Mouse (Mus musculus) embryonic facial prominence, embryonic 12.5 days (tissue): ENCODE measurements at regions not wholly inside any gene's neighbourhood (a gene's known extent, or its start where the extent isn't known, plus 50 kb on each side); places are given as distances from the start of the nearest gene placed in this dataset.

Experiments used
- ATAC-seq: fragments of 200-750 bp; cut with Nextera tagmentation; 2 replicates; pipeline ENCODE4 v1.8.0; 2017; ENCODE audit not compliant: insufficient number of reproducible peaks, insufficient read depth, low FRiP score, low TSS enrichment
- H3K27ac ChIP-seq: fragments of 300-500 bp; sonication (generic); 2 replicates; pipeline ENCODE4 v1.5.1; 2016; ENCODE audit warnings: mild to moderate bottlenecking
- H3K27me3 ChIP-seq: fragments of 300-500 bp; sonication (generic); 2 replicates; pipeline ENCODE4 v1.6.1; 2016; ENCODE audit warnings: mild to moderate bottlenecking, moderate library complexity
- H3K36me3 ChIP-seq: fragments of 300-500 bp; sonication (generic); 2 replicates; pipeline ENCODE4 v1.6.1; 2016; ENCODE audit warnings: mild to moderate bottlenecking
- H3K4me1 ChIP-seq: fragments of 300-500 bp; sonication (generic); 2 replicates; pipeline ENCODE4 v1.6.1; 2016
- H3K4me2 ChIP-seq: fragments of 300-500 bp; sonication (generic); replicated peaks from 2 replicates; pipeline ENCODE4 v1.6.1; 2016; ENCODE audit warnings: mild to moderate bottlenecking, moderate library complexity
- H3K4me3 ChIP-seq: fragments of 300-500 bp; sonication (generic); 2 replicates; pipeline ENCODE4 v1.5.1; 2016; ENCODE audit warnings: mild to moderate bottlenecking
- H3K9ac ChIP-seq: fragments of 300-500 bp; sonication (generic); 2 replicates; pipeline ENCODE4 v1.6.1; 2016; ENCODE audit warnings: mild to moderate bottlenecking, moderate library complexity
- H3K9me3 ChIP-seq: fragments of 300-500 bp; sonication (generic); 2 replicates; pipeline ENCODE4 v1.6.1; 2016; ENCODE audit warnings: mild to moderate bottlenecking, moderate library complexity
- WGBS: fragments of 180-500 bp; shearing (Covaris S2); methylation state at CpG from one replicate; pipeline ENCODE4 v1.1.7; 2016; 5-methylcytosine and 5-hydroxymethylcytosine counted together

DNA sequence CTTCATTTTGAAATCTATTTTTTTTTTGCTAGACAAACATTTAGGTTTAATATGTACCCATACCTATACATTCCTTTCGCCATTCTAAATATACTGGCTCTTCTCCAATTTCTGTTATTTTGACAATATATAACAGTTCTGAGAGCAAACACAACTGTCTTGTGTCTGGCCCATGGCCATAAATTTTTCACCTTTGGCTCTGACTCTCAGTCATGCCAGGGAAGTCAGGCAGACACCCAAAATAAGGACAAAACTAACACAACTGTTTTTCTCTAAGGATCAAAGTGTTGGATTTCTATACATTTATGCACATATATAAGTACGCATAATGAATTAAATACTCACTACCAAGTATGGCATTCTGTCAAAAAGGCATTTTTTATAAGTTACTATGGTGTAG, 331.3 kb downstream of the Gja1 start:
- Histone ChIP-seq H3K9ac (no peak overlapping the region), H3K4me1 (no peaks in the 10 kb centered on the region), H3K27me3 (no peaks in the 10 kb centered on the region), H3K27ac (no peak overlapping the region), H3K36me3 (no peaks in the 10 kb centered on the region), H3K4me3 (no peak overlapping the region), H3K9me3 (no peaks in the 10 kb centered on the region), H3K4me2 (no peak overlapping the region)
- WGBS: 93% methylated on average over 2 of the region's 2 CpGs
- no peak for ATAC-seq

- no peak overlapping the region for H3K9ac ChIP-seq
- ATAC-seq: no peak
- no peaks in the 10 kb centered on the region for H3K36me3 ChIP-seq
- H3K4me3 ChIP-seq: no peak overlapping the region
- no peak overlapping the region for H3K27ac ChIP-seq
- WGBS: 80% methylated on average over 1 of the region's 1 CpGs
- no peak overlapping the region for H3K4me2 ChIP-seq
- no peaks in the 10 kb centered on the region for H3K9me3 ChIP-seq
- H3K27me3 ChIP-seq: no peaks in the 10 kb centered on the region
- no peaks in the 10 kb centered on the region for H3K4me1 ChIP-seq
These were observed 331.8 kb downstream of the Gja1 start for GRCm38 (mm10) chr10:56708886-56709285.

DNA sequence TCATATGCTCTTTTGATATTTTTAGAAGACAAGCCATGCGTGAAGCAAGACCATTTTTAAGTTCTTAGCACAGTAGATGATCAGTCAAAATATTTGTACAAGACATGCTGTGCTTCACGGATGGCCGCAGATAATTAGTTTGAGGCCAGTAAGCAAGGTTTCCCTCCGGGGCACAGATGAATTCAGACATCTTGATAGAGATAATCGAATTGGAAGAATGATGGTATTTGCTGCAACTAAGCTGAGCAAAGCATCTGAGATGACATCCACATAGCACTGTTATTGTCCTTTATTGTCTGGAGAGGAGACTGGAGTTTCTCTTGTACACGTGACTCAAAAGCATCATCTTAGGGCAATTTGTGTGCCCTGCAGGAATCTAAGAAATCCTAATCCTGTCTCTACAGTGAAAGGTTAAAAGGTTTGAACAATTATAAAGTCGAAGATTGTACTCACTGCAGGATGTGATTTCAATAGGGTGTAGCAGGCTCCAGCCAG, 335.5 kb downstream of the Gja1 start:
- Histone ChIP-seq H3K4me1 (no peaks in the 10 kb centered on the region), H3K9ac (no peak overlapping the region), H3K9me3 (no peaks in the 10 kb centered on the region), H3K27ac (no peak overlapping the region), H3K27me3 (no peaks in the 10 kb centered on the region), H3K36me3 (no peaks in the 10 kb centered on the region), H3K4me3 (no peak overlapping the region), H3K4me2 (no peak overlapping the region)
- 30% methylated on average over 7 of the region's 7 CpGs for WGBS
- ATAC-seq: peak; percentile 35; the same call in 1 of the 2 replicates

DNA sequence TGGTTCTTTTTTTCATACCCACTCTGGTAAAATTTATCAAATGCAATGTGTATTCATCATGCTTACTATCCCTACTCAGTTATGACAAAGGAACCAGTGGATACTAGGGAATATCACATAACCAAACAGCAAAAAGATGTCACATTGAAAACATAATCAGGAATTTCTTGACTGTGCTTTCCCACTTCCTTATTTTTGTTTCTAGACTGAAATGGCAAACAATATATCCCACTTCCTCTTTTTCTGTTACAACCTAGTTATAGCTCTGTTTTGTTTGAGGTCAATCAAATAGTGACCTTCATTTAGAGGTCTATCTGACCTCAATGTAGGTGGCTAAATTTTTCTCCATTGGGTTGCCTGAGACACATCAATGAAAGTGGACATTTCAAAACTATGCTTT, 359.9 kb downstream of the Gja1 start:
- ATAC-seq: no peak
- no peaks in the 10 kb centered on the region for H3K9me3 ChIP-seq
- H3K27ac ChIP-seq: no peak overlapping the region
- H3K4me1 ChIP-seq: no peaks in the 10 kb centered on the region
- no peak overlapping the region for H3K9ac ChIP-seq
- H3K36me3 ChIP-seq: no peaks in the 10 kb centered on the region
- no peak overlapping the region for H3K4me2 ChIP-seq
- no peaks in the 10 kb centered on the region for H3K27me3 ChIP-seq
- H3K4me3 ChIP-seq: no peak overlapping the region

- H3K9me3 ChIP-seq: no peaks in the 10 kb centered on the region
- 42% methylated on average over 3 of the region's 3 CpGs for WGBS
These were observed 362.5 kb downstream of the Gja1 start for GRCm38 (mm10) chr10:56739621-56740020.

DNA sequence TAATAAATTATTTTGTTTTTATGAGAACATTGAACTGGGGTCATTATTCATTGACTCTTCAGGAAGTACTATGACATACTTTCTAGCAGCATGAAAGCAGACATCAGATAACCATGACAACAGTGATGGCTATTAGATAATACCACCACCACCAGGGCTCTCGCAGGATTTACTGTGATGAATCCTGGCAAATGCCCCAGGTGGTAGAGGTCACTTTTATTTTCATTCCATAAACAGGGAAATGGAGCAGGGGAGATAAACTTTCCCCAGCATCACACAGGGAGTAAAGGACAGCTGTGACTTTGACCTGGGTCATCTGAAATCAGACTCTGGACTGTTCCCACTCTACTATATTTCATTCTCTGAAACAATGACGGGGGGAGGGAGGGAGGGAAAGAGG, 375.0 kb downstream of the Gja1 start:
- no peaks in the 10 kb centered on the region for H3K27me3 ChIP-seq
- 58% methylated on average over 2 of the region's 2 CpGs for WGBS
- no peaks in the 10 kb centered on the region for H3K4me1 ChIP-seq
- H3K4me2 ChIP-seq: no peak overlapping the region
- ATAC-seq: no peak
- no peaks in the 10 kb centered on the region for H3K9me3 ChIP-seq
- no peak overlapping the region for H3K27ac ChIP-seq
- no peak overlapping the region for H3K9ac ChIP-seq
- H3K4me3 ChIP-seq: no peak overlapping the region
- no peaks in the 10 kb centered on the region for H3K36me3 ChIP-seq

More at GRCm38 (mm10) chr10:56739621-56740020, 362.5 kb downstream of the Gja1 start:
- Histone ChIP-seq H3K27me3 (no peaks in the 10 kb centered on the region), H3K9ac (no peak overlapping the region), H3K4me1 (no peaks in the 10 kb centered on the region), H3K27ac (no peak overlapping the region), H3K4me3 (no peak overlapping the region), H3K4me2 (no peak overlapping the region), H3K36me3 (no peaks in the 10 kb centered on the region)
- ATAC-seq: no peak

DNA sequence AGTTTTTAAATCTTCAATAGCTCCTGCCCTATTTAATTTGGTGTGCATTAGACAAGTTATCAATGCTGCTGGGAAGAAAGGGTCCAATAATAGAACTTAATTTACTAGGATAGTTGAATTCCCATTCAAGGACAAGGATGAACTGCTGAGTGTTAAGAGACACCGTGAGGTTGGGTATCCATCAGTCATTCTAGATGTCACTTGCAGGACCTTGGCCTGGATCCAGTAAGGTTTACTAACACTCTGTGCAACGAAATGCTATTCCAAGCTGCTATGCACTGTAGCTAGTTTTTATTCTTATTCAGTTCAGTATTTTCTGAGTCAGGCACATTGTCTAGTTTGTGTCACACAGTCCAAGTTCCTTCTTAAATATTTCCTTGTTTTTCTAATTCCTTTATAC, 376.4 kb downstream of the Gja1 start:
- no peak overlapping the region for H3K27ac ChIP-seq
- no peaks in the 10 kb centered on the region for H3K36me3 ChIP-seq
- H3K9me3 ChIP-seq: no peaks in the 10 kb centered on the region
- H3K4me2 ChIP-seq: no peak overlapping the region
- H3K4me3 ChIP-seq: no peak overlapping the region
- ATAC-seq: no peak
- no peaks in the 10 kb centered on the region for H3K27me3 ChIP-seq
- 91% methylated on average over 2 of the region's 2 CpGs for WGBS
- no peaks in the 10 kb centered on the region for H3K4me1 ChIP-seq
- H3K9ac ChIP-seq: no peak overlapping the region

GRCm38 (mm10) chr10:56754546-56755175, 377.5 kb downstream of the Gja1 start:
- H3K4me3 ChIP-seq: no peak overlapping the region
- H3K36me3 ChIP-seq: no peaks in the 10 kb centered on the region
- ATAC-seq: no peak
- no peaks in the 10 kb centered on the region for H3K27me3 ChIP-seq
- H3K4me2 ChIP-seq: no peak overlapping the region
- no peak overlapping the region for H3K27ac ChIP-seq
- no peak overlapping the region for H3K9ac ChIP-seq
- 77% methylated on average over 11 of the region's 11 CpGs for WGBS
- no peaks in the 10 kb centered on the region for H3K4me1 ChIP-seq
- H3K9me3 ChIP-seq: no peaks in the 10 kb centered on the region

- no peak overlapping the region for H3K9ac ChIP-seq
- no peaks in the 10 kb centered on the region for H3K4me1 ChIP-seq
- H3K9me3 ChIP-seq: no peaks in the 10 kb centered on the region
- 87% methylated on average over 4 of the region's 4 CpGs for WGBS
- no peak overlapping the region for H3K4me3 ChIP-seq
- no peak for ATAC-seq
- H3K27ac ChIP-seq: no peak overlapping the region
- no peaks in the 10 kb centered on the region for H3K36me3 ChIP-seq
- H3K4me2 ChIP-seq: no peak overlapping the region
- no peaks in the 10 kb centered on the region for H3K27me3 ChIP-seq
These were observed 393.5 kb downstream of the Gja1 start for GRCm38 (mm10) chr10:56770629-56771028.

DNA sequence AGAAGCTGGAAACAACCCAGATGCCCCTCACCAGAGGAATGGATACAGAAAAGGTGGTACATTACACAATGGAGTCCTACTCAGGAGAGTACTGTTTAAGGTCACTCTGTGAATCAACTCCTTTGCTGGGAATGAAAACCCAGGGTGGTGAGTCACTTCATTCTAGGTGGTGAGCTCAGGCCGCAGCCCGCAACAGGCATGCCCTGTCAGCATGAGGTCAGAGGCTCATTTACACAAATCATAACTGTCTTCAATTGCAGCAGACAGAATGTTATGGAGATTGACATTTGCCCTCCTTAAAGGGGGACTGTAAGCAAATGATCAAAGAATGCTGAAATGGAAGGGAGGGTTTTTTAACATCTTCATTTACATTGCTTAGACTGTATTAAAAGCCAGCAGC, 405.1 kb downstream of the Gja1 start:
- no peak overlapping the region for H3K4me2 ChIP-seq

GRCm38 (mm10) chr10:56783941-56784340, 406.8 kb downstream of the Gja1 start:
- H3K4me3 ChIP-seq: no peak overlapping the region
- H3K9me3 ChIP-seq: no peaks in the 10 kb centered on the region
- H3K27me3 ChIP-seq: no peaks in the 10 kb centered on the region
- no peak overlapping the region for H3K4me2 ChIP-seq
- no peaks in the 10 kb centered on the region for H3K4me1 ChIP-seq
- peak overlapping the region; percentile 60; the same call in 1 of the 2 replicates for H3K27ac ChIP-seq
- no peaks in the 10 kb centered on the region for H3K36me3 ChIP-seq
- 57% methylated on average over 4 of the region's 4 CpGs for WGBS
- no peak for ATAC-seq
- no peak overlapping the region for H3K9ac ChIP-seq

More for the DNA sequence above, 405.1 kb downstream of the Gja1 start:
- Histone ChIP-seq H3K27ac (no peak overlapping the region), H3K9ac (no peak overlapping the region), H3K36me3 (no peaks in the 10 kb centered on the region), H3K27me3 (no peaks in the 10 kb centered on the region), H3K4me3 (no peak overlapping the region), H3K9me3 (no peaks in the 10 kb centered on the region), H3K4me1 (no peaks in the 10 kb centered on the region)
- no peak for ATAC-seq
- WGBS: 65% methylated on average over 2 of the region's 2 CpGs

DNA sequence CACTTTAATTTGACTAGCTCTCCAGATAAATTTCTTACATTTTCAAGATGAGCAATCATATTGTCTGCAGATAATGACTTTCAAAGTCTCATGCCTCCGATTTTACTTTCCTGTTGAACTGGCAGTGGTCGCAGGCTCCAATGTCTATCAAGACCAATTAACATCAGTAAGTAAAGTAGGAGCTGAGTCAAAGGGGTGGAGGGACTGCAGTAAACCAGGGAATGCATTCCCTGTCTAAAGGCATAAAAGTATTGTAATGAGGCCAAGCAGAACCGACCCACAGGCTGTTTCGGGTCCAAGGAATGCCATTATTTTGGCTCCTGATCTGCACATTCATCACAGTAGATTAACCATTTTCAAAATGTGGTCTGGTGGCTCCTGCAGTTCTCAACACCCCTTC, 411.0 kb downstream of the Gja1 start:
- Histone ChIP-seq H3K27me3 (no peaks in the 10 kb centered on the region), H3K9ac (no peak overlapping the region), H3K36me3 (no peaks in the 10 kb centered on the region), H3K27ac (no peak overlapping the region), H3K9me3 (no peaks in the 10 kb centered on the region), H3K4me1 (no peaks in the 10 kb centered on the region), H3K4me2 (no peak overlapping the region), H3K4me3 (no peak overlapping the region)
- no peak for ATAC-seq
- 43% methylated on average over 4 of the region's 4 CpGs for WGBS
